Comparison of ENCODE assay signal across 8 mouse cellular contexts in genomic region chr17:34196941-34197894, GRCm38 (mm10). TPM values are rescaled to one million over a fixed set of nuclear protein-coding genes. Genes with fewer than 3 reads are reported as not detected.
DNase-seq lines count a peak whose midpoint lies in the region; ATAC-seq and TF ChIP-seq lines count a peak whose summit lies in the region.

Gene Psmb8, plus strand, starts transcription at chr17:34197721.

- H3K9me3 ChIP-seq in E14TG2a.4 (ENCODE audit: low read length) = peaks cover 14% of the 10 kb centered on the region; the same call in 1 of the 2 replicates
- no peaks in the 10 kb centered on the region for H3K9me3 ChIP-seq in forebrain, embryonic 14.5 days (replicated peaks; ENCODE audit: control insufficient read depth, low read length)
- H3K9me3 ChIP-seq in liver, embryonic 15.5 days (replicated peaks) = no peaks in the 10 kb centered on the region
- H3K9me3 ChIP-seq in neural tube, embryonic 11.5 days (ENCODE audit: control insufficient read depth, low read length) = no peaks in the 10 kb centered on the region
- H3K9me3 ChIP-seq in stomach, embryonic 16.5 days (replicated peaks; ENCODE audit: control insufficient read depth, low read length) = no peaks in the 10 kb centered on the region

- no peak for TF ChIP-seq CTCF in E14TG2a.4 (conservative IDR thresholded peaks at IDR 0.05; ENCODE audit: low read length)

- H3K36me3 ChIP-seq in E14TG2a.4 (ENCODE audit: insufficient read depth, low read length) = no peaks in the 10 kb centered on the region
- no peaks in the 10 kb centered on the region for H3K36me3 ChIP-seq in forebrain, embryonic 14.5 days (ENCODE audit: control insufficient read depth, insufficient read depth, low read length)
- H3K36me3 ChIP-seq in liver, embryonic 15.5 days (replicated peaks) = no peaks in the 10 kb centered on the region
- H3K36me3 ChIP-seq in neural tube, embryonic 11.5 days (ENCODE audit: control insufficient read depth, insufficient read depth, low read length) = no peaks in the 10 kb centered on the region
- no peaks in the 10 kb centered on the region for H3K36me3 ChIP-seq in stomach, embryonic 16.5 days (ENCODE audit: control insufficient read depth, insufficient read depth, low read length)

- peaks cover 83% of the 10 kb centered on the region for H3K27me3 ChIP-seq in E14TG2a.4 (ENCODE audit: insufficient read depth, low read length)
- peaks cover 53% of the 10 kb centered on the region for H3K27me3 ChIP-seq in forebrain, embryonic 14.5 days (replicated peaks; ENCODE audit: control insufficient read depth, insufficient read depth, low read length)
- H3K27me3 ChIP-seq in liver, embryonic 15.5 days = peaks cover 69% of the 10 kb centered on the region
- H3K27me3 ChIP-seq in neural tube, embryonic 11.5 days (ENCODE audit: control insufficient read depth, insufficient read depth, low read length) = peaks cover 70% of the 10 kb centered on the region
- peaks cover 35% of the 10 kb centered on the region for H3K27me3 ChIP-seq in stomach, embryonic 16.5 days (ENCODE audit: control insufficient read depth, insufficient read depth, low read length)

- DNase-seq in cerebellum, adult 11 months = peak; percentile 64
- peak; percentile 91 for DNase-seq in forebrain, embryonic 14.5 days (ENCODE audit: low spot score)
- peak; percentile 92 to 94 for DNase-seq in heart, postnatal 10 days
- DNase-seq in kidney, postnatal 4 days = peak; percentile 94 to 95
- DNase-seq in neural tube, embryonic 11.5 days (ENCODE audit: low spot score) = peak; percentile 81

- H3K4me3 ChIP-seq in E14TG2a.4 (replicated peaks; ENCODE audit: low read length) = peak within 1 kb of the TSS; percentile 72
- peak within 1 kb of the TSS; percentile 27 for H3K4me3 ChIP-seq in forebrain, embryonic 14.5 days (ENCODE audit: low read depth, low read length)
- peak within 1 kb of the TSS; percentile 58 for H3K4me3 ChIP-seq in liver, embryonic 15.5 days (replicated peaks)
- peak within 1 kb of the TSS; percentile 33 for H3K4me3 ChIP-seq in neural tube, embryonic 11.5 days (ENCODE audit: low read depth, low read length)
- peak within 1 kb of the TSS; percentile 56 for H3K4me3 ChIP-seq in stomach, embryonic 16.5 days (replicated peaks; ENCODE audit: low read length)

- peak within 1 kb of the TSS; percentile 52 for H3K4me2 ChIP-seq in forebrain, embryonic 14.5 days (ENCODE audit: low read length)
- H3K4me2 ChIP-seq in liver, embryonic 15.5 days = peak within 1 kb of the TSS; percentile 73
- H3K4me2 ChIP-seq in neural tube, embryonic 11.5 days (ENCODE audit: low read depth) = peak within 1 kb of the TSS; percentile 47
- H3K4me2 ChIP-seq in stomach, embryonic 16.5 days (ENCODE audit: low read depth, low read length) = peak within 1 kb of the TSS; percentile 79

- 4% methylated on average over 40 of the region's 41 CpGs for WGBS in forebrain, embryonic 14.5 days
- 3% methylated on average over 41 of the region's 41 CpGs for WGBS in liver, embryonic 15.5 days (ENCODE audit: insufficient replicate concordance)
- WGBS in neural tube, embryonic 11.5 days = 6% methylated on average over 41 of the region's 41 CpGs
- 7% methylated on average over 41 of the region's 41 CpGs for WGBS in stomach, embryonic 16.5 days

- ATAC-seq in forebrain, embryonic 14.5 days = peak; percentile 90
- peak; percentile 34; the same call in 1 of the 2 replicates for ATAC-seq in liver, embryonic 15.5 days (ENCODE audit: insufficient read depth)
- peak; percentile 55; the same call in 1 of the 2 replicates for ATAC-seq in neural tube, embryonic 11.5 days (ENCODE audit: insufficient read depth, low FRiP score, low TSS enrichment)
- peak; percentile 90 for ATAC-seq in stomach, embryonic 16.5 days (ENCODE audit: insufficient read depth, low FRiP score)

- H3K9ac ChIP-seq in forebrain, embryonic 14.5 days (ENCODE audit: low read length) = peak within 1 kb of the TSS; percentile 10; the same call in 1 of the 2 replicates
- peak within 1 kb of the TSS; percentile 35; the same call in 1 of the 2 replicates for H3K9ac ChIP-seq in liver, embryonic 15.5 days
- H3K9ac ChIP-seq in neural tube, embryonic 11.5 days (ENCODE audit: low read length) = no peak within 1 kb of the TSS
- peak within 1 kb of the TSS; percentile 68 for H3K9ac ChIP-seq in stomach, embryonic 16.5 days (ENCODE audit: low read length)

- H3K4me1 ChIP-seq in E14TG2a.4 (replicated peaks; ENCODE audit: low read depth, low read length) = peaks cover 38% of the 10 kb centered on the region
- H3K4me1 ChIP-seq in forebrain, embryonic 14.5 days (ENCODE audit: control insufficient read depth, insufficient read depth, low read length) = no peaks in the 10 kb centered on the region
- H3K4me1 ChIP-seq in liver, embryonic 15.5 days (replicated peaks) = peaks cover 16% of the 10 kb centered on the region
- no peaks in the 10 kb centered on the region for H3K4me1 ChIP-seq in neural tube, embryonic 11.5 days (ENCODE audit: control insufficient read depth, insufficient read depth, low read length)
- H3K4me1 ChIP-seq in stomach, embryonic 16.5 days (ENCODE audit: control insufficient read depth, insufficient read depth, low read length) = peaks cover 10% of the 10 kb centered on the region

- H3K27ac ChIP-seq in forebrain, embryonic 14.5 days (ENCODE audit: low read depth, low read length) = no peak within 1 kb of the TSS
- no peak within 1 kb of the TSS for H3K27ac ChIP-seq in liver, embryonic 15.5 days (replicated peaks)
- no peak within 1 kb of the TSS for H3K27ac ChIP-seq in neural tube, embryonic 11.5 days (ENCODE audit: low read depth, low read length)
- H3K27ac ChIP-seq in stomach, embryonic 16.5 days (ENCODE audit: low read length) = no peak within 1 kb of the TSS

- intact Hi-C loops in heart, postnatal 10 days (cut with DNase I) = no loop called here

RNA-seq across cellular contexts. Expression of gene Psmb8, which starts in this region (rescaled TPM):
- polyA plus RNA-seq in forebrain, embryonic 14.5 days (2014; fragmentation: Nextera tagmentation; extraction: Ambion mirVana) = 1.8 and 2.7 TPM in 2 replicates
- total RNA-seq in heart, postnatal 10 days (2021) = 10 to 100 TPM; 10.3 to 10.7 TPM
- 21.9 and 22.8 TPM in 2 replicates for polyA plus RNA-seq in liver, embryonic 15.5 days (2015; fragmentation: Nextera tagmentation; extraction: Ambion mirVana)
- 2.1 and 3.3 TPM in 2 replicates for polyA plus RNA-seq in neural tube, embryonic 11.5 days (2014; fragmentation: Nextera tagmentation; extraction: Ambion mirVana)
- 14.7 and 15.4 TPM in 2 replicates for polyA plus RNA-seq in stomach, embryonic 16.5 days (2015; fragmentation: Nextera tagmentation; extraction: Ambion mirVana)

Comparison
In these comparisons a context has a peak if more than half of its experiments do, and no peak if none do; other contexts are left out.
1. ATAC-seq: peak in every context shown above with its lines; median percentile 90 in forebrain, embryonic 14.5 days; 90 in stomach, embryonic 16.5 days; 55 in neural tube, embryonic 11.5 days; 34 in liver, embryonic 15.5 days.